Mouse (Mus musculus): ENCODE results near the gene Ppp1r1a. TPM values are rescaled to one million over a fixed set of nuclear protein-coding genes. Genes with fewer than 3 reads are reported as not detected.
A peak's percentile ranks its signal among the peaks of the same experiment; 100 is the strongest.

The Ppp1r1a gene
- polyA plus RNA-seq, 1 experiment from 2014 or later: 34.4 TPM

GRCm38 (mm10) chr15:103535030-103535429 is 2.8 kb downstream of the Ppp1r1a start:
- Histone ChIP-seq H3K4me1 (peaks cover 64% of the 10 kb centered on the region), H3K4me3 (no peak overlapping the region), H3K9me3 (no peaks in the 10 kb centered on the region), H3K27me3 (ENCODE audit: poor library complexity, severe bottlenecking) (peaks cover 52% of the 10 kb centered on the region), H3K36me3 (replicated peaks) (peaks cover 5% of the 10 kb centered on the region; the same call in 1 of the 2 replicates), H3K27ac (0 out of 2 replicates have a peak overlapping the region, but pooled peaks have one; percentile 5)
- no peak for DNase-seq (ENCODE audit: extremely low spot score, low spot score)
- 75% methylated on average over 2 of the region's 2 CpGs for WGBS

GRCm38 (mm10) chr15:103534054-103534620 is 3.7 kb downstream of the Ppp1r1a start:
- no peak overlapping the region for H3K27ac ChIP-seq
- WGBS: 86% methylated on average over 7 of the region's 7 CpGs
- H3K4me1 ChIP-seq: peaks cover 70% of the 10 kb centered on the region
- H3K9me3 ChIP-seq: no peaks in the 10 kb centered on the region
- DNase-seq (ENCODE audit: extremely low spot score, low spot score): no peak
- peaks cover 12% of the 10 kb centered on the region for H3K36me3 ChIP-seq (replicated peaks)
- H3K27me3 ChIP-seq (ENCODE audit: poor library complexity, severe bottlenecking): peaks cover 43% of the 10 kb centered on the region
- no peak overlapping the region for H3K4me3 ChIP-seq

- Histone ChIP-seq H3K9me3 (no peaks in the 10 kb centered on the region), H3K4me1 (peaks cover 39% of the 10 kb centered on the region), H3K36me3 (replicated peaks) (peaks cover 48% of the 10 kb centered on the region), H3K27me3 (ENCODE audit: poor library complexity, severe bottlenecking) (peaks cover 7% of the 10 kb centered on the region; the same call in 1 of the 2 replicates), H3K4me3 (no peak overlapping the region), H3K27ac (peak overlapping the region; percentile 67; the same call in 1 of the 2 replicates)
- peak; percentile 66 for DNase-seq (ENCODE audit: extremely low spot score, low spot score)
- 8% methylated on average over 5 of the region's 5 CpGs for WGBS
Observed at GRCm38 (mm10) chr15:103530372-103530771, 7.4 kb downstream of the Ppp1r1a start.

GRCm38 (mm10) chr15:103523156-103523555 is 14.6 kb downstream of the Ppp1r1a start:
- Histone ChIP-seq H3K27me3 (ENCODE audit: poor library complexity, severe bottlenecking) (no peaks in the 10 kb centered on the region), H3K4me3 (no peak overlapping the region), H3K36me3 (replicated peaks) (peaks cover 65% of the 10 kb centered on the region), H3K27ac (peak overlapping the region; percentile 71), H3K4me1 (peaks cover 43% of the 10 kb centered on the region), H3K9me3 (no peaks in the 10 kb centered on the region)
- DNase-seq (ENCODE audit: extremely low spot score, low spot score): no peak
- WGBS: 54% methylated on average over 3 of the region's 3 CpGs

- H3K9me3 ChIP-seq: no peaks in the 10 kb centered on the region
- 80% methylated on average over 3 of the region's 3 CpGs for WGBS
- no peak overlapping the region for H3K4me3 ChIP-seq
- peak overlapping the region; percentile 71 for H3K27ac ChIP-seq
- H3K4me1 ChIP-seq: peaks cover 48% of the 10 kb centered on the region
- peaks cover 59% of the 10 kb centered on the region for H3K36me3 ChIP-seq (replicated peaks)
- no peak for DNase-seq (ENCODE audit: extremely low spot score, low spot score)
- no peaks in the 10 kb centered on the region for H3K27me3 ChIP-seq (ENCODE audit: poor library complexity, severe bottlenecking)
Observed at GRCm38 (mm10) chr15:103522458-103523099, 15.2 kb downstream of the Ppp1r1a start.

- H3K27me3 ChIP-seq (ENCODE audit: poor library complexity, severe bottlenecking): no peaks in the 10 kb centered on the region
- H3K9me3 ChIP-seq: no peaks in the 10 kb centered on the region
- H3K4me1 ChIP-seq: peaks cover 77% of the 10 kb centered on the region
- WGBS: 12% methylated on average over 4 of the region's 4 CpGs
- H3K27ac ChIP-seq: peak overlapping the region; percentile 87
- peak overlapping the region; percentile 34 for H3K4me3 ChIP-seq
- peaks cover 32% of the 10 kb centered on the region for H3K36me3 ChIP-seq (replicated peaks)
- peak; percentile 61 for DNase-seq (ENCODE audit: extremely low spot score, low spot score)
Observed at GRCm38 (mm10) chr15:103519386-103520378, 18.1 kb downstream of the Ppp1r1a start.

GRCm38 (mm10) chr15:103518600-103519385 is 19.0 kb downstream of the Ppp1r1a start:
- Histone ChIP-seq H3K4me1 (peaks cover 86% of the 10 kb centered on the region), H3K36me3 (replicated peaks) (peaks cover 23% of the 10 kb centered on the region), H3K27me3 (ENCODE audit: poor library complexity, severe bottlenecking) (no peaks in the 10 kb centered on the region), H3K27ac (peak overlapping the region; percentile 87), H3K4me3 (peak overlapping the region; percentile 34), H3K9me3 (no peaks in the 10 kb centered on the region)
- WGBS: 3% methylated on average over 4 of the region's 5 CpGs
- DNase-seq (ENCODE audit: extremely low spot score, low spot score): peak; percentile 80

- H3K4me3 ChIP-seq: peak overlapping the region; percentile 48
- peaks cover 71% of the 10 kb centered on the region for H3K4me1 ChIP-seq
- no peaks in the 10 kb centered on the region for H3K9me3 ChIP-seq
- peak overlapping the region; percentile 87 for H3K27ac ChIP-seq
- 0 out of 2 replicates have a peak, but pooled peaks cover 6% of the 10 kb centered on the region for H3K27me3 ChIP-seq (ENCODE audit: poor library complexity, severe bottlenecking)
- WGBS: 24% methylated on average over 3 of the region's 3 CpGs
- no peak for DNase-seq (ENCODE audit: extremely low spot score, low spot score)
- no peaks in the 10 kb centered on the region for H3K36me3 ChIP-seq (replicated peaks)
Observed at GRCm38 (mm10) chr15:103514914-103515313, 22.9 kb downstream of the Ppp1r1a start.

- 1% methylated on average over 10 of the region's 10 CpGs for WGBS
- no peaks in the 10 kb centered on the region for H3K36me3 ChIP-seq (replicated peaks)
- H3K27me3 ChIP-seq (ENCODE audit: poor library complexity, severe bottlenecking): 0 out of 2 replicates have a peak, but pooled peaks cover 6% of the 10 kb centered on the region
- peak; percentile 81 for DNase-seq (ENCODE audit: extremely low spot score, low spot score)
- H3K9me3 ChIP-seq: no peaks in the 10 kb centered on the region
- H3K27ac ChIP-seq: peak overlapping the region; percentile 87
- peak overlapping the region; percentile 48 for H3K4me3 ChIP-seq
- H3K4me1 ChIP-seq: peaks cover 66% of the 10 kb centered on the region
Observed at GRCm38 (mm10) chr15:103514119-103514518, 23.7 kb downstream of the Ppp1r1a start.

- DNase-seq (ENCODE audit: extremely low spot score, low spot score): no peak
- 8% methylated on average over 7 of the region's 7 CpGs for WGBS
- Histone ChIP-seq H3K36me3 (replicated peaks) (no peaks in the 10 kb centered on the region), H3K27me3 (ENCODE audit: poor library complexity, severe bottlenecking) (0 out of 2 replicates have a peak, but pooled peaks cover 6% of the 10 kb centered on the region), H3K4me3 (peak overlapping the region; percentile 48), H3K9me3 (no peaks in the 10 kb centered on the region), H3K27ac (peak overlapping the region; percentile 87), H3K4me1 (peaks cover 62% of the 10 kb centered on the region)
Observed at GRCm38 (mm10) chr15:103513621-103514031, 24.2 kb downstream of the Ppp1r1a start.

GRCm38 (mm10) chr15:103511652-103512051 is 26.2 kb downstream of the Ppp1r1a start:
- WGBS: 73% methylated on average over 1 of the region's 1 CpGs
- Histone ChIP-seq H3K27ac (no peak overlapping the region), H3K4me1 (peaks cover 42% of the 10 kb centered on the region), H3K36me3 (replicated peaks) (no peaks in the 10 kb centered on the region), H3K9me3 (no peaks in the 10 kb centered on the region), H3K27me3 (ENCODE audit: poor library complexity, severe bottlenecking) (0 out of 2 replicates have a peak, but pooled peaks cover 6% of the 10 kb centered on the region), H3K4me3 (no peak overlapping the region)
- no peak for DNase-seq (ENCODE audit: extremely low spot score, low spot score)

GRCm38 (mm10) chr15:103509317-103509716 is 28.5 kb downstream of the Ppp1r1a start:
- no peak for DNase-seq (ENCODE audit: extremely low spot score, low spot score)
- H3K27me3 ChIP-seq (ENCODE audit: poor library complexity, severe bottlenecking): peaks cover 26% of the 10 kb centered on the region
- no peak overlapping the region for H3K4me3 ChIP-seq
- 69% methylated on average over 3 of the region's 3 CpGs for WGBS
- peaks cover 25% of the 10 kb centered on the region for H3K4me1 ChIP-seq
- peak overlapping the region; percentile 32; the same call in 1 of the 2 replicates for H3K27ac ChIP-seq
- H3K9me3 ChIP-seq: no peaks in the 10 kb centered on the region
- no peaks in the 10 kb centered on the region for H3K36me3 ChIP-seq (replicated peaks)
